Mouse (Mus musculus): ENCODE data around the gene Mxi1. TPM values are rescaled to one million over a fixed set of nuclear protein-coding genes. Genes with fewer than 3 reads are reported as not detected.

Mxi1 gene
- polyA plus RNA-seq, 1 experiment = 10.5 TPM

- no peaks in the 10 kb centered on the region for H3K79me2 ChIP-seq (ENCODE audit: control insufficient read depth, insufficient read depth)
- H3K36me3 ChIP-seq (ENCODE audit: control insufficient read depth, insufficient read depth) = no peaks in the 10 kb centered on the region
- H3K27me3 ChIP-seq (ENCODE audit: control insufficient read depth, insufficient read depth, insufficient read length) = no peaks in the 10 kb centered on the region
- no peaks in the 10 kb centered on the region for H3K79me3 ChIP-seq (ENCODE audit: low read depth)
- no peak overlapping the region for H3K4me3 ChIP-seq (ENCODE audit: insufficient read depth, poor library complexity, severe bottlenecking)
- H3ac ChIP-seq (ENCODE audit: control insufficient read depth, insufficient read length, low read depth) = no peak overlapping the region
- no peak for TF ChIP-seq FOSL1 (IDR thresholded peaks at IDR 0.05; ENCODE audit: insufficient read depth, low read length, poor library complexity, severe bottlenecking)
- no peak for TF ChIP-seq CEBPB (IDR thresholded peaks at IDR 0.05; ENCODE audit: low read depth)
- TF ChIP-seq USF1 (IDR thresholded peaks at IDR 0.05; ENCODE audit: low read depth) = no peak
- no peak for TF ChIP-seq CTCF (IDR thresholded peaks at IDR 0.05; ENCODE audit: control insufficient read depth, insufficient read depth, insufficient read length)
- TF ChIP-seq MYOG (IDR thresholded peaks at IDR 0.05; ENCODE audit: control insufficient read depth, extremely low read depth, insufficient read length) = no peak
- no peak for TF ChIP-seq MYOD1 (IDR thresholded peaks at IDR 0.05; ENCODE audit: control insufficient read depth, insufficient read length, low read depth)
- TF ChIP-seq MAX (IDR thresholded peaks at IDR 0.05) = no peak
Observed at GRCm38 (mm10) chr19:53423341-53423753, 113.0 kb downstream of the Mxi1 start.

- TF ChIP-seq MYOG (IDR thresholded peaks at IDR 0.05; ENCODE audit: control insufficient read depth, extremely low read depth, insufficient read length) (no peak), FOSL1 (IDR thresholded peaks at IDR 0.05; ENCODE audit: insufficient read depth, low read length, poor library complexity, severe bottlenecking) (no peak), CTCF (IDR thresholded peaks at IDR 0.05; ENCODE audit: control insufficient read depth, insufficient read depth, insufficient read length) (no peak), CEBPB (IDR thresholded peaks at IDR 0.05; ENCODE audit: low read depth) (no peak), USF1 (IDR thresholded peaks at IDR 0.05; ENCODE audit: low read depth) (no peak), MAX (IDR thresholded peaks at IDR 0.05) (no peak), MYOD1 (IDR thresholded peaks at IDR 0.05; ENCODE audit: control insufficient read depth, insufficient read length, low read depth) (no peak)
- Histone ChIP-seq H3K36me3 (ENCODE audit: control insufficient read depth, insufficient read depth) (no peaks in the 10 kb centered on the region), H3K27me3 (ENCODE audit: control insufficient read depth, insufficient read depth, insufficient read length) (no peaks in the 10 kb centered on the region), H3K4me3 (ENCODE audit: insufficient read depth, poor library complexity, severe bottlenecking) (no peak overlapping the region), H3K79me2 (ENCODE audit: control insufficient read depth, insufficient read depth) (no peaks in the 10 kb centered on the region), H3ac (ENCODE audit: control insufficient read depth, insufficient read length, low read depth) (no peak overlapping the region), H3K79me3 (ENCODE audit: low read depth) (no peaks in the 10 kb centered on the region)
Observed at GRCm38 (mm10) chr19:53423816-53424465, 113.6 kb downstream of the Mxi1 start.

GRCm38 (mm10) chr19:53424629-53425028 lies 114.3 kb downstream of the Mxi1 start:
- Histone ChIP-seq H3ac (ENCODE audit: control insufficient read depth, insufficient read length, low read depth) (no peak overlapping the region), H3K4me3 (ENCODE audit: insufficient read depth, poor library complexity, severe bottlenecking) (no peak overlapping the region), H3K36me3 (ENCODE audit: control insufficient read depth, insufficient read depth) (no peaks in the 10 kb centered on the region), H3K79me3 (ENCODE audit: low read depth) (no peaks in the 10 kb centered on the region), H3K79me2 (ENCODE audit: control insufficient read depth, insufficient read depth) (no peaks in the 10 kb centered on the region), H3K27me3 (ENCODE audit: control insufficient read depth, insufficient read depth, insufficient read length) (no peaks in the 10 kb centered on the region)
- TF ChIP-seq MAX (IDR thresholded peaks at IDR 0.05) (no peak), FOSL1 (IDR thresholded peaks at IDR 0.05; ENCODE audit: insufficient read depth, low read length, poor library complexity, severe bottlenecking) (no peak), CEBPB (IDR thresholded peaks at IDR 0.05; ENCODE audit: low read depth) (no peak)

Other genes starting within 250 kb of the Mxi1 start
- gene Add3, start 170.1 kb upstream of the Mxi1 start, polyA plus RNA-seq (2012; fragmentation: generic; extraction: Trizol) = 1.6 TPM
- not detected for gene Gm10197, start 61.2 kb downstream of the Mxi1 start, polyA plus RNA-seq (2012; fragmentation: generic; extraction: Trizol)
- 31.9 TPM for gene Smndc1, start 80.1 kb downstream of the Mxi1 start, polyA plus RNA-seq (2012; fragmentation: generic; extraction: Trizol)
- gene Dusp5, start 218.6 kb downstream of the Mxi1 start, polyA plus RNA-seq (2012; fragmentation: generic; extraction: Trizol) = 22.5 TPM